Mouse (Mus musculus): ENCODE measurements around the gene Sik2.
A peak's percentile ranks its signal among the peaks of the same experiment; 100 is the strongest.

The Sik2 gene

GRCm38 (mm10) chr9:50905321-50905720 is 103.6 kb downstream of the Sik2 start:
- DNase-seq = no peak

DNA sequence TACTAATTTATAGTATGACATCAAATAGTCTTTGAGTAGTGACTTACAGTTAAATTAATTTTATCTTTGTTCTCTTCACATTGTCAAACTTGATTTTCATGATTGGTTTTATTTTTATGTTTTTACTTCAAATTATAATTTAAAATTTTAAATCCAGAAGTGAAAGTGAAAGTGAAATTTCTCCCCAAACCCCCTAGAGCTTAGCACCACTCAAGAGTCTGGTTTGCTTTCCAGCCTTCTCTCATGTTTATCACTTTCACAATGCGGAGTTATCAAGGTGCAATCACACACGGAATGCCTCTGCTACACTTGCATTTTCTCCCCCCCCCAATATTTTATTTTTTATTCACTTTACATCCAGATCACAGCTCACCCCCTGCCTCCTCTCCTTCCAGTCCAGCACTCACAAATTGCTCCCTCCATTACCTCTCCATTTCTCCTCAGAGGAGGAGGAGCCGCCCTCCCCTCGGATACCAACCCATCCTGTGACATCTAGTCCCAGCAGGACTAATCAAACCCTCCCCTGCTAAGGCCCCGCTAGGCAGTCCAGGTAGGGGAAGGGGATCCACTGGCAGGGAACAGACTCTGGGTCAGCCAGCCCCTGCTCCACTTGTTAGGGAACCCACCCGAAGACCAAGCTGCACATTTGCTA is 104.6 kb downstream of the Sik2 start:
- DNase-seq = no peak

DNA sequence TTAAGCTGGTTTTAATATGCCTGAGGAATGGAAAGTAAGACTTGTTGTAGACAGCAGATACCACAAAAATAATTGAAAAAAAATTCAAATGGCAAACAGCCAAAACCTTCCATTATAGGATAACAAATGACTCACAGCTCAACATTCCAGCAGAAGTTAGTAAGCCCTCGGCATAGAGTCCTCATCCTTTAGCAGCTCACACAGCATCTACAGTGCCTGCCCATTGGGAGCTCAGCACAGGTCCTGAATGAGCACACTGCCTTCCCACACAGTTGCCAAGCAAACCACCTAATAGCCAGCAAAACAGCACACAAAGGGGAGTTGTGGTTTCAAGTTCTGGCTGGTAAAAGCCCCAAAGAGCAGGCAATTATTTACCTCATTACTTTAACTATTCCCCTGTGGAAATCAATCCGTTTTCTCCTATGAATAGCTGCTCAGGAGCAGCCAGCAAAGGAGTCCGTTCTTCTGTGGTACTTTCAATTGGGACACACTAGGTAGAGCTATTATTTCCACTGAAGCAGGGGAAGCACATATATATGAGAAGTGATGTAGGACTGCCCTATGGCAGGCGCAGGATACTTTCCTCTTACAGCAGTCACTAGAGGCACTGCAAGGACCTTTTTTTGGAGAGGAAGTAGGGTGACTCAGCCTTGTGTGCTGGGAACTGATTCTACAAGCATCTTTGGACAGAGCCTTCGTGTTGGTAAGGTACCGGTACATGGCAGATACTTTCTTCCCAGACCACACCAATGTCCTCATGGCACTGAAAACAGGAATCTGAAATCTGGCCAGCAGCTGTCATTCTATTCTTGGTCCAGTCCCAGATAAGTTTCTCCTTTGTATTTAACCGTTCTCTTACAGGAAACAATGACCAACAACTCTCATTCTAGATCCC is 108.6 kb downstream of the Sik2 start:
- no peak for DNase-seq

- no peak for DNase-seq
These were observed 115.2 kb downstream of the Sik2 start for GRCm38 (mm10) chr9:50893665-50894064.

GRCm38 (mm10) chr9:50890494-50891090 is 118.3 kb downstream of the Sik2 start:
- no peak for DNase-seq

- DNase-seq = no peak
These were observed 118.9 kb downstream of the Sik2 start for GRCm38 (mm10) chr9:50889964-50890363.

DNA sequence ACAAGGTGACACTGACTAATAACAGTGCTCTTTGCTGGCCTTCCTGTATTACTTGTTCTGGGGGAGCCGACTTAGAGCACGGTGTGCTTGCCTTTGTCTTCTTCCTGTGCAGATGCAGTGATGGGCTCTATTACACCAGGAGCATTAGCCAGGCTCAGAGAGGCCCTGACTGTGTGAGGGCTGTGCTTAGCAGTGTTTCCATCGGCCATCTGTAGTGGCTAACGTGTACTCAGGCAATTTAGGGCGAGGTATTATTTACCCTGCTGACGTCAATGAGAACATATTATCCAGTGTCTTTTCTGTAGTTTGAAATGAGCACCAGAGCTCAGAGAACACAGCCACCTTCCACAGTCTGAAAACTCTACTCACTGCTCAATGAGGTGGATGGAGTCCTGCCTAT is 119.7 kb downstream of the Sik2 start:
- no peak for DNase-seq

DNA sequence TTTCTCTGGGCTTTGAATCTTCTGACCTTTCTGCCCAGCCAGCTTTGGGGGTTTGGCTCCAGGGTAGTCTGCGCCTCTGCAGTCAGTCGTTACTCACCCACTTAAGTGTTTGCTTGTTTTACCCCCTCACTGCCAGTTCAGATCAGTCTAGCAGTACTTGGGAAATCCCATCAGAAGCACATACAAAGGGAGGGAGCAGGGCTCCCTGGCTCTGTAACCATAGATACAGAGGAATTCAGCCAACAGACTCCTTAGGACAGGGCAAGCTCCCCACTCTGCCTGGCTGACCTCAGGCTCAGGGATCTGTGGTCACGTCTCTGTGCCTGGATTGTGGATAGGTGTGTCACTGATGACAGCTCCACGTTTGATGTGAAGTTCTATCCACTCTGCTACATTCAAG is 121.5 kb downstream of the Sik2 start:
- DNase-seq = no peak

DNA sequence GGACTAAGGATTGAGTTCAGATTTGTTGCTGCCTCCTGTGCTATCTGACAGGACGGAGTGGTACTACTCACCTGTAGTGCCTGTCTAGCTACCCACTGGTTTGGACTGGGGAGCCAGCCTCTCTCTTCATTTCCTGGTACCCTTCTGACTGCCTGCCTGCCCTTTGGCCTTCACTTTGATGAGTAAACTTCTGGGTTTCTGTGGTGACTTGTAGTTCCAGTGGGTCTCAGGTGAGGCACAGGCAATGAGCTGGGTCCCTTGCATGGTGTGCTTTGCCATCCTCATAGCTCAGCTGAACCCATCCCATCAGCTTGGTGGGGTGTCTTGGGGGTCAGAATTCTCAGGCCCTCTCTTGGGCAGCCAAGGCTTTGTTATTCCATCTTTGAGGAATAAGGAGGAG is 122.0 kb downstream of the Sik2 start:
- DNase-seq = no peak

GRCm38 (mm10) chr9:50885600-50885987 is 123.3 kb downstream of the Sik2 start:
- DNase-seq = no peak

DNA sequence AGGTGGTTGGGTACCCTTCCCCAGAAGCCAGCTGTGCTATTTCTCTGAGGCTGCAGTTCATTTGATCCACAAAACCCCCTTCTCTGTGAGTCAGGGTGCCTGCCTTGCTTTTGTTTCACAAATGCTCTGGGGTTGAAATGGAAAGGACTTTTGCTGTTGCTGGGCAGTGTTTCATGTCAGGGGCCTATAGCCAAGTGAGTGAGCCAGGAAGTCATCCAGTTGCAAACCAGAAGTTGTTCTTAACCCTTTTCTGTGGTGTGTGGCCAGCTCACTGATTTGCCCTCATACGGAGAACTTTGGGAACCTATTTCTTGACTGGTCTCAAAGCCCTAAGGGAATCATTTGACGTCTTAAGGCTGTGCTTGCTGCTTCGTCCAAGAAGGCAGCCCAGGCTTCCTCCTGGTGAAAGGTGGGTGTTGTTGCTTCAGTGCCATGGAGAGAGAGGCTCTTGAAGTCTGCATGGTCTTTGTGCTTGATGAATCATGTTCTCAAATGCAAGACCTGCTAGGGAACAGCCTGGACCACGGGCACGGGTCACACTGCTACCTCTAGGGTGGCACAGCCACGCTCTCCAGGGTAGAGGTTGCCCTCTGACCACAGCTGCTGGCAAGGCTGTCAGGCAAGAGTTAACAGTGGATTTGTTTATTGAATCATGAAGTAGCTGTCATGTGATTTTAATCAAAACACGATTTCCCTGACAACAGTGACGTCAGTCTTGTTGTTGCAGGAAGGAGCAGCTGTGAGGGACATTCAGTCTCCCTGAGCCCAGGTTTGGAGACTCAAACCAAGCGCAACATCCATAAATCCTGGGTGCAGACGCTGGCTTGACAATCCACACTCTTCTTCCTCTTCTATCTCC is 123.9 kb downstream of the Sik2 start:
- no peak for DNase-seq

DNA sequence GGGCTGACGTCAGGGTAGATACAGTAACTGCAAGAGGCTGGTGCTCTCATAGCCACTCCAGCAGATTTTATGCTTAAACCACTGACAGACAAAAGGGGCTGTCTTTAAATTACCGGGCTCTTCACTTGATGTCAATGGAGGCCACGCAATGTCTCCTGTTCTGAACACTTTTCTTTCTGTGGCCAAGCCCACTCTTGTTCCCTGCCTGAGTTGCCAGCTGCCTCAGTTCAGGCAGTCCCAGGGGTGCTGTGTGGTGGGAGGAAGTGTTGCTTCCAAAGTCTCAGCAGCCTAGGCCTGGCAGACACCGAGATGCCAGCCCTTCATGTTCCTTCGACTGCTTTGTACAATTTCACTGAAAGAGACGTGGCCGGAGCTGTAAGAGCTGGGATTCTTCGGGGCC is 124.8 kb downstream of the Sik2 start:
- no peak for DNase-seq

DNA sequence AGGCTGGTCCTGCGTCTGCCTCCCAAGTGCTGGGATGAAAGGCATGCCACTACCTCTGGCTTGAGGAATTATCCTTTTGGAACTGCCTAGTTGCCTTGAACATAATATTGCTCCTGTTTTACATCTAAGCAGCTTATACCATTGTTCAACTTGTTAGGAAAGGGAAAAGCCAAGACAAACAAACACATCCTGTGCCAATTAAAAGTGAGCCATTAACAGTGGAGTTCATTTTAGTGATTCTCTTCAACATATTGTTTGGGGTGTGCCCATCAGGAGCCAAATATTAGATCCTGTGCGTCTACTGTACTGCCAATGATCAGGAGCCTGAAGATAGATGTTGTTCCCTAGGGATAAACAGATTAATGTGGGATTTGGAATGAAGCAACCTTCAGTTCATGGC is 126.7 kb downstream of the Sik2 start:
- no peak for DNase-seq

DNA sequence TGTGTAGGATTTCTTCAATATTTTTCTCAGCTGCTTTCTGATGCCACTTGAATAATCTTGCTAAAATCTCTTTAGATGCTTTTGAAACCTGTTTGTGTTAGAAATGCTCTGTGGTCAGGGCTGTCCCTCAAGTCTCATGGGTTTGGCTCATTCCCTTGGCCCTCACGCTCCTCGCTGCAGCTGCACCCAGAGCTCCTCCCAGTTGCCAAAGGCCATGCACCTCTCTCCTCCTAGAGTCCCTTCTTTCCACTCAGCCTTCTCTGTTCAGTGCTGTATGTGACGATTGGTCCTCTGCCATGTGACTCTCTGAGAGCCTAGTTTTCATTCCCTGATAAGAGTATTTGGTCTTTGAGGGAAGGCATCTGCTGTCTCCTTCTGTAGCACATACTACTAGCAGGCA is 131.4 kb downstream of the Sik2 start:
- no peak for DNase-seq

DNA sequence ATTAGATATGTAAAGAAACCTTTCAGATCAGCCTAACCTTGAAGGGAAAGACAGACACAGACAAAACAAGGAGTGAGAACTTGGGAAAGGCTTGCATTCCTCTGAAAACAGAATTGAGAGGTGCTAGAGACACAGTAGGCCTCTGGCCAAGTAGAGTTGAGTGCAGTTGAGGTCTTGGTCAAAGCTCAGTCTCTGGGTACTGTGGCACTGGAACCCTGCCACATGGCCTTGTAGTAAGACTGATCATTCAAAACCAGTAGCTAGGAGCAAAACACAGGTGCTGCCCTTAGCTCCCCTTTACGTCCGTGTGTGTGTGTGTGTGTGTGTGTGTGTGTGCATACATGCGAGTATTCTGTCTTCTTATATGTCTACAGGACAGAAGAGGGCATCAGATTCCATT is 132.6 kb downstream of the Sik2 start:
- no peak for DNase-seq

DNA sequence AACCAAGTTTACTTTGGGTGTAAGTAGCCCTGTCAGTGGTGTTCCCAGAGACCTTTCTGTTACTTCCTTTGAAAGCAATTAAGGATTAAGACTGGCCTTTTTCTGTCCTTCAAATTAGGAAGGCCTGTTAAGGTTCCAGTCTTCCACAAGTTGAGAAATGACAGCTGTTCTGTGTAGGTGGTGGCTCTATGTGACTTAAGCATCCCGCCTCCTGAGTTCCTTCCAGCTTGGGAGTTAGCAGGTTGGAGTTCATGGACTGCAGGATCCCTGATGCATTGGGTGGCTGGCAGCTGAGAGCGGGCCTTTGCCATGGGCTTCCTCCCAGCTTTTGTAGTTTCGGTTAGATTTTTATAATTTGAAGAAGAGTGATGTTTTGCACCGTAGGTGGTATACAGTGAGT is 133.4 kb downstream of the Sik2 start:
- DNase-seq = no peak

GRCm38 (mm10) chr9:50874031-50874430 is 134.8 kb downstream of the Sik2 start:
- no peak for DNase-seq

DNA sequence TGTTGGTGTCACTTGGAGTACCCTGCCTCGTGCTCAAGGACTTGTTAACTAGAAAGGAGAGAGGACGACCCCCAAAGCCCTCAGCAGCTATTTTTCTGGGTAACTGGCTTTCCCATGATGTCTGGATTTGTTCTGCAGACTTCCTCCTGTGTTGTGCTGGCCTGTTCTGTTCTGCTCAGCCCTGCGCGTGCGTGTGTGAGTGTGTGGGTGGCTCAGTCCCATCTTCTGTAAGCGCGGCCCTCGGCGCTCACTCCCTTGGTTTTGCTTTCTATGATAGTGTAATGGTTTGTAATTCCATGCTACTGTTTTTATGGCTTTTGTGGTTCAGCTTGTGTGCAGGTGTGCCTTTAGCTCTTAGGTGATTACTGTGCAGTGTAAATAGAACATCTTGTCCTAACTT is 135.7 kb downstream of the Sik2 start:
- no peak for DNase-seq

DNA sequence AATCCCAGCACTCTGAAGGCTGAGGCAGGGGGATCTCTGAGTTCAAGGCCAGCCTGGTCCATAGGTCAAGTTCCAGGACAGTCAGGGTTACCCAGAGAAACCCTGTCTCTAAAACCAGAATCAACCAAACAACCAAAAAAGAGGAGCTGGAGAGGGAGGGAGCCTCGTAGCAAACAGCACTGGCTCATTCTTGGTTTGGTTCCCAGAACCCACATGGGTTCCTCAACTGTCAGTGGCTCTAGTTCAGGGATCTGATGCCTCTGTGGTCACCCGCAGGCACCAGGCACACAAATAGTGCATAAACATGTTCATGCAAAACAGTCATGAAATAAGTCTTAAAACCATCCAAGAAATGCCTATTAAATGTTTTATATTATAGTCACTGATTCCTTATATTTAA is 140.7 kb downstream of the Sik2 start:
- DNase-seq = no peak

GRCm38 (mm10) chr9:50867015-50867414 is 141.9 kb downstream of the Sik2 start:
- DNase-seq = no peak

- peak; percentile 39 to 58 for DNase-seq
These were observed 143.1 kb downstream of the Sik2 start for GRCm38 (mm10) chr9:50865803-50866202.

DNA sequence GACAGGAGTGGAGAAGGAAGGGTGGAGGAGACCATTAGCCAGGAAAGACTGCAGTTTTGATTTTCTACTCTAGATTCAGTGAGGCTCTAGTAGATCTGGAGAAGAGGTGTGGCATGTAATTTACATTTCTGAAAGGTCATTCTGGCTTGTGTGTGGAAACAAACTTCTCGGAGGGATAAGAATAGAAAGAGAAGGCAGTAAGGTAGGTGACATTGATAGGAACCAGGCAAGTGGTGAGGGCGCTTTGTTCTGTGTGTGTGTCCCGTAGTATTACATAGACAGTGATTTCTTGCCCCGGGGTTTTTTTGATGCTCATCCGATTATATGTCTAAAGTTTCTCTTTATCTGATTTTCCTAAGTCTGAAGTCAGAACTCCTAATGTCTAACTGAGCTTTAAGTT is 144.0 kb downstream of the Sik2 start:
- no peak for DNase-seq

GRCm38 (mm10) chr9:50863824-50864223 is 145.0 kb downstream of the Sik2 start:
- no peak for DNase-seq
